Mouse (Mus musculus): ENCODE measurements at regions not wholly inside any gene's neighbourhood (a gene's known extent, or its start where the extent isn't known, plus 50 kb on each side); places are given as distances from the start of the nearest gene placed in this dataset.

DNA sequence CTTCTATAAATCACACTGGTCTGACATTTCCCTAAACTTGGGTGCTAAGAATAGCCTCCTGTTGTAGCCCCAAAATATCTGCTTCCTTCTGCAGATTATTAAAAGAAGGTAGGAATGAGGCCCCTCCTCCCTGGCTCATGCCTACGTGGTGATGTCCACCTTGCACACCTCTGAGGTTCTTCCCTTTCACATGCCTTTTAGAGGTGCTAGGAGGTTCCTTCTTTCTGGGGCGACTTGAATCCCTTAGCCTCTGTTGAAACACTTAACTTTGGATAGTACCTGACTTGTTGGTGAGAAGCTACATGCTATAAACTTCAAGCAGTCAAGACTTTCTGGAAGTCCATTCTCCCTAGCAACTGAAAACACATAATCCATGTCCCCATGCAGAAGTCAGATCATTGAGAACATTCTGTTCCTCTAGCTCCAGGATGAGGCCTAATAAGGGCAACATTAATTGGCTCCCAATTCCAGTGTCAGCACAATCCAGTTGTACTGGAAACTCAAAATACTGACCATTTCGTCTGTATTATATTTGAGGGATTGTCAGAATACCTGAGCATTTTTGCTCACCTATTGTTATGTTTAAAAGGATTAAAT lies 313.5 kb downstream of the Epha4 start:
- Histone ChIP-seq H3K4me1 (ENCODE audit: control insufficient read depth, insufficient read depth, low read length) (no peaks in the 10 kb centered on the region), H3K4me3 (ENCODE audit: insufficient read depth, low read depth, low read length) (no peak overlapping the region), H3K27ac (ENCODE audit: insufficient read depth, low read depth, low read length) (no peak overlapping the region)
- TF ChIP-seq POLR2A (IDR thresholded peaks at IDR 0.05; ENCODE audit: insufficient read depth, low read depth, low read length) (no peak), CTCF (IDR thresholded peaks at IDR 0.05; ENCODE audit: insufficient read depth, low read depth, low read length) (no peak)
- WGBS: 84% methylated on average over 3 of the region's 3 CpGs

DNA sequence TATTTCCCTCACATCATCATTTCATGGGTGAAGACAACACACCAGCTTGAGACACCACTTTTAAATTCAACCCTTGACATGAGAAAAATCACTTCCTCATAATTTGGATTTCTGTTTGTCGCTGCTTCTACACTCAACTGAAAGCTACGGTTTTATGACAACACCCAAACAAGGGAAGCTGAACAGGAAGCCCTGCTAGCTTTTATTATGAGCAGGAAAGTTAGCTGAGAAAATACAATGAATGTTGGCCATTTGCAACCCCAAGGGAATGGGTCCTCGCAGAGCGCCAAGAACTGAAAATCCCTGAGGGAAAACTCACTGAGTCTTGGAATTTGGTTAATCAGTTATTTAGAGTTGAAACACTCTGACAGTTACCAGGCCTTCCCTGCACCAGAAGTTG lies 311.9 kb downstream of the Epha4 start:
- H3K4me3 ChIP-seq (ENCODE audit: insufficient read depth, low read depth, low read length): no peak overlapping the region
- 89% methylated on average over 4 of the region's 4 CpGs for WGBS
- no peak overlapping the region for H3K27ac ChIP-seq (ENCODE audit: insufficient read depth, low read depth, low read length)
- no peak for TF ChIP-seq POLR2A (IDR thresholded peaks at IDR 0.05; ENCODE audit: insufficient read depth, low read depth, low read length)
- no peak for TF ChIP-seq CTCF (IDR thresholded peaks at IDR 0.05; ENCODE audit: insufficient read depth, low read depth, low read length)
- H3K4me1 ChIP-seq (ENCODE audit: control insufficient read depth, insufficient read depth, low read length): no peaks in the 10 kb centered on the region

DNA sequence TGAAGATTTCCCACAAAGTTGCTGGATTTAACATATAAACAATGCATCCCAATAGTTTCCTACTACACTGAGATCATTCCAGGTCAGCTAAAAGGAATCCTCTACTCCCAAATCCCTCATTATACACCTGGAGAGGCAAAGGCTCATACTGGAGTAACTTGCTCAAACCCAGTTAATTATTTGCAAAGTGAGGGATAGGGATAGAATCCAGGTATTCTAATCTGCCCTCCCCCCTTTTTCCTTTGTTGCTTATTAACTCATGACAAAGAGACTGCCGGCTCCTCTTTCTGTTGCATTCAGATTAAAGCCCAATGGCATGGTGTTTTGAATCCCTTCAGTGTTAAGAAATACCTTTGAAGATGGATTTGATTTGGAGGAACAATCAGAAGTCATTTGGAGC lies 308.4 kb downstream of the Epha4 start:
- H3K4me1 ChIP-seq (ENCODE audit: control insufficient read depth, insufficient read depth, low read length): no peaks in the 10 kb centered on the region

DNA sequence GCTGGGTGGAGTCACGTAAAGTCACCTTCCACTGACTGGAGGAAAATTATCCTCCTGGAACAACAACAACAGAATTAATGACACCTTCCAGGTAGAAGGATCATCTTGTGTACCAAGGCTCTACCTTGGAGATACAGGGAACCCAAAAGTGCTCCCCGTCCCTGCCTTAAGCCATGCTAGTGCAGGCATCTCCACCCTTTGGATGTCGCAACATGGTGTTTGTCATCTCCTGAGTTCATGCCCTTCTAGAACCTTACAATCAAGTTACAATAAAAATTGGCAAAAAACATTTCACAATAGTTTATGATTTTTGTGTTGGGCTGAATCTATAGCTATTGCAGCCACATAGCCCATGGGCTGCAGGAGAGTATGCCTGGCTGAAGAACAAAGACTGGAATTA lies 305.5 kb downstream of the Epha4 start:
- 98% methylated on average over 3 of the region's 3 CpGs for WGBS
- TF ChIP-seq POLR2A (IDR thresholded peaks at IDR 0.05; ENCODE audit: insufficient read depth, low read depth, low read length) (no peak), CTCF (IDR thresholded peaks at IDR 0.05; ENCODE audit: insufficient read depth, low read depth, low read length) (no peak)
- no peak overlapping the region for H3K4me3 ChIP-seq (ENCODE audit: insufficient read depth, low read depth, low read length)
- no peaks in the 10 kb centered on the region for H3K4me1 ChIP-seq (ENCODE audit: control insufficient read depth, insufficient read depth, low read length)
- no peak overlapping the region for H3K27ac ChIP-seq (ENCODE audit: insufficient read depth, low read depth, low read length)

More for the DNA sequence above, 308.4 kb downstream of the Epha4 start:
- no peak overlapping the region for H3K4me3 ChIP-seq (ENCODE audit: insufficient read depth, low read depth, low read length)
- 85% methylated on average over 1 of the region's 1 CpGs for WGBS
- no peak overlapping the region for H3K27ac ChIP-seq (ENCODE audit: insufficient read depth, low read depth, low read length)
- no peak for TF ChIP-seq POLR2A (IDR thresholded peaks at IDR 0.05; ENCODE audit: insufficient read depth, low read depth, low read length)
- no peak for TF ChIP-seq CTCF (IDR thresholded peaks at IDR 0.05; ENCODE audit: insufficient read depth, low read depth, low read length)

DNA sequence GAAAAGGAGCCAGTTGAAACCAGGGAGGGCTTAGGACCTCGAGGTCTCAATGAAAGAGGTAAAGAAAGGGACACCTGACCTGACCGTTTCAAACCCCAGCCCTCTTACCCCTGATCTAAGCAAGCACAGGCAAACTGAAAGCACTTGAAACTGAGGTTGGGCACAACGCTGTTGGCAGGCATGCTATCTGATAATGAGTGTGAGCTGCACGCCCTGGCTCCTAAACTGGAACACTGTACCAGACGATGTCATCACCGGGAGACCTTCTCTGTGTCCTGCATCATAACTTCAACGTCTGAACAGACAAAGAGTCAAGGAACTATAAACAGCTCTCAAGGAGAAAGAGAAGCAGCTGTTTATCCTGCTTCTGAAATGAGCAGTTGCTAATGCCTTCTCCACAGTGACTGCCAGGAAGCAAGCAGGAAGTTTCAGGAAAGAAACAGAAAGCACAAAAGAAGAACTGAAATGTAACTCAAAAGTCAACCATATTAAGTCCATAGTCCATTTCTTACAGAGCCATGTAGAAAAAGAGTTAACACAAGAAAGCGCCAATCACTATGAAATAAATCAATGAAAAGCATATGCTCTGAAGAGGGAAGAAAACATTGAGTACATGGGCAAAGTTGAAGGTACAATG lies 301.3 kb downstream of the Epha4 start:
- Histone ChIP-seq H3K4me1 (ENCODE audit: control insufficient read depth, insufficient read depth, low read length) (no peaks in the 10 kb centered on the region), H3K27ac (ENCODE audit: insufficient read depth, low read depth, low read length) (no peak overlapping the region), H3K4me3 (ENCODE audit: insufficient read depth, low read depth, low read length) (no peak overlapping the region)
- WGBS: 34% methylated on average over 8 of the region's 8 CpGs
- TF ChIP-seq POLR2A (IDR thresholded peaks at IDR 0.05; ENCODE audit: insufficient read depth, low read depth, low read length) (no peak), CTCF (IDR thresholded peaks at IDR 0.05; ENCODE audit: insufficient read depth, low read depth, low read length) (no peak)

GRCm38 (mm10) chr1:77219488-77220321 lies 295.2 kb downstream of the Epha4 start:
- TF ChIP-seq CTCF (IDR thresholded peaks at IDR 0.05; ENCODE audit: insufficient read depth, low read depth, low read length) (no peak), POLR2A (IDR thresholded peaks at IDR 0.05; ENCODE audit: insufficient read depth, low read depth, low read length) (no peak)
- WGBS: 75% methylated on average over 3 of the region's 3 CpGs
- H3K27ac ChIP-seq (ENCODE audit: insufficient read depth, low read depth, low read length): no peak overlapping the region
- H3K4me3 ChIP-seq (ENCODE audit: insufficient read depth, low read depth, low read length): no peak overlapping the region
- H3K4me1 ChIP-seq (ENCODE audit: control insufficient read depth, insufficient read depth, low read length): 0 out of 2 replicates have a peak, but pooled peaks cover 2% of the 10 kb centered on the region

DNA sequence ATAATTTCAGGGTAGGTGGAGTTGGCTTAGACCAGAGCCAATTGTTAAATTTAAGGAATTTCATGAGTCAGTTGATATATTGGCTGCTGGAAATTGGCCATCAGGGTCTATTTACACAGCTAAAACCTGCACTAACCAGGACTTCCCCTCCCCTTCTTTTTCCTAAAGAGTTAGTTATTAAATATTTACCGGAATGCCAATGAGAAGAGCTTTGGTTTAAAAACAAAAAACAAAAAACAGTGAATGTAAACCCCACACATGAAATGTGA lies 294.6 kb downstream of the Epha4 start:
- Histone ChIP-seq H3K4me1 (ENCODE audit: control insufficient read depth, insufficient read depth, low read length) (0 out of 2 replicates have a peak, but pooled peaks cover 2% of the 10 kb centered on the region), H3K4me3 (ENCODE audit: insufficient read depth, low read depth, low read length) (no peak overlapping the region), H3K27ac (ENCODE audit: insufficient read depth, low read depth, low read length) (no peak overlapping the region)
- TF ChIP-seq POLR2A (IDR thresholded peaks at IDR 0.05; ENCODE audit: insufficient read depth, low read depth, low read length): no peak
- TF ChIP-seq CTCF (IDR thresholded peaks at IDR 0.05; ENCODE audit: insufficient read depth, low read depth, low read length): no peak
- 51% methylated on average over 1 of the region's 1 CpGs for WGBS

DNA sequence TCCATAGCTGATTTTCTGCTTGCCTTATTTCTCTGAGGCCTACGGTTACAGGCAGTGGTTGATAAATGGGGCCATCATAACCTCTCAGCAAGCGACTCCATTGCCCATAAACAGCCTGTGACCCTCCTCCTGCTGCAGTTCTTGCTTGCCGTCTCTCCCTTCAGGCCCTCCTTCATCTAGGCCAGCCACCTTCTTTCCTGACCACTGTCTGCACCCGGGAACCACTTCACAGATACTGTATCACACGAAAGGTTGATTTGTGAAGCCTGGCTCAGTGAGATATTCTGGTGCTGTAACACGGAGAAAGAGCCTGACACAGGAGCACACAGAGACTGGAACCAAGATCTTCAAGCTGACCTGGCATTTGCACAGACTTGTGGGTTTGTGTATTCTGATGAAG lies 294.1 kb downstream of the Epha4 start:
- H3K4me3 ChIP-seq (ENCODE audit: insufficient read depth, low read depth, low read length): no peak overlapping the region
- WGBS: 98% methylated on average over 6 of the region's 6 CpGs
- H3K27ac ChIP-seq (ENCODE audit: insufficient read depth, low read depth, low read length): no peak overlapping the region
- H3K4me1 ChIP-seq (ENCODE audit: control insufficient read depth, insufficient read depth, low read length): 0 out of 2 replicates have a peak, but pooled peaks cover 2% of the 10 kb centered on the region
- TF ChIP-seq POLR2A (IDR thresholded peaks at IDR 0.05; ENCODE audit: insufficient read depth, low read depth, low read length) (no peak), CTCF (IDR thresholded peaks at IDR 0.05; ENCODE audit: insufficient read depth, low read depth, low read length) (no peak)

DNA sequence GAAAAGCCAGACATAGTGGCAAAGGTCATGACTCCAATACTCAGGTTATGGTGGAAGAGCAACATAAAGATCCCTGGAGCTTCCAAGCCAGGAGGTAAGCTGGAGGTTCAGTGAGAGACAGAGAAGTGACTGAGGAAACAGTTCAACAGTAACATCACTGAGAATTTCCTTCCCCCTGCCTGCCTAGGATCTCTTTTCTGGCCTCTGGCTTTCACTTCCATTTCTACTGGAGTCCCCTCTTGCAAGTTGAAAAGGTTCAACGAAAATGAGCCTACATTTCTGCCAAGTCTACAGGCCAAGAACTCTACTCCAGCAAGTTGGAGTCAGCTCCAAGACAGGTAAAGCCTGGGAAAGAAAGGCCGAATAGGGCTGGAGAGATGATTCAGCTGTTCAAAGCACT lies 293.0 kb downstream of the Epha4 start:
- H3K4me1 ChIP-seq (ENCODE audit: control insufficient read depth, insufficient read depth, low read length): 0 out of 2 replicates have a peak, but pooled peaks cover 2% of the 10 kb centered on the region
- no peak overlapping the region for H3K27ac ChIP-seq (ENCODE audit: insufficient read depth, low read depth, low read length)
- WGBS: 88% methylated on average over 2 of the region's 2 CpGs
- TF ChIP-seq CTCF (IDR thresholded peaks at IDR 0.05; ENCODE audit: insufficient read depth, low read depth, low read length) (no peak), POLR2A (IDR thresholded peaks at IDR 0.05; ENCODE audit: insufficient read depth, low read depth, low read length) (no peak)
- H3K4me3 ChIP-seq (ENCODE audit: insufficient read depth, low read depth, low read length): no peak overlapping the region

Measured in olfactory bulb, adult 2 months (tissue).